Mouse (Mus musculus) cerebellum, adult 18-20 months (tissue): ENCODE results near the gene Cln3.

Source experiments
- DNase-seq, 2 experiments: peaks; one replicate each; pipeline ENCODE4 v3.0.0; 2021

Cln3 gene

GRCm38 (mm10) chr7:126594862-126595561 lies 9.4 kb upstream of the Cln3 start, which contains the start of gene Il27:
Gene Il27, minus strand, starts transcription at chr7:126594941.
- DNase-seq = no peak

- DNase-seq = no peak
Observed at GRCm38 (mm10) chr7:126587779-126588178, 2.2 kb upstream of the Cln3 start.

- DNase-seq = no peak
Observed at GRCm38 (mm10) chr7:126586839-126587238, 1.2 kb upstream of the Cln3 start.

GRCm38 (mm10) chr7:126584506-126584977 lies 1.1 kb downstream of the Cln3 start, which contains the start of gene Apobr:
Gene Apobr, plus strand, starts transcription at chr7:126584942.
- DNase-seq = no peak

GRCm38 (mm10) chr7:126583761-126584160 lies 1.9 kb downstream of the Cln3 start:
- DNase-seq = no peak

- peak; percentile 85 to 92 for DNase-seq
Observed at GRCm38 (mm10) chr7:126583251-126583709, 2.3 kb downstream of the Cln3 start.

- peak; percentile 49 to 50 for DNase-seq
Observed at GRCm38 (mm10) chr7:126582759-126583158, 2.9 kb downstream of the Cln3 start.

GRCm38 (mm10) chr7:126581661-126582060 lies 4.0 kb downstream of the Cln3 start:
- no peak for DNase-seq

GRCm38 (mm10) chr7:126579172-126579571 lies 6.4 kb downstream of the Cln3 start:
- DNase-seq = peak; percentile 32 to 53

- DNase-seq = peak in 1 of 2 experiments; percentile 28
Observed at GRCm38 (mm10) chr7:126576946-126577345, 8.7 kb downstream of the Cln3 start.

GRCm38 (mm10) chr7:126566094-126566765 lies 19.4 kb downstream of the Cln3 start, which contains the start of gene Eif3c:
Gene Eif3c, minus strand, starts transcription at chr7:126566411.
- DNase-seq = peak; percentile 86 to 92

- no peak for DNase-seq
Observed at GRCm38 (mm10) chr7:126565693-126566092, 19.9 kb downstream of the Cln3 start.

GRCm38 (mm10) chr7:126556635-126557034 lies 29.0 kb downstream of the Cln3 start:
- DNase-seq = no peak

- DNase-seq = no peak
Observed at GRCm38 (mm10) chr7:126554796-126555195, 30.8 kb downstream of the Cln3 start.

- DNase-seq = no peak
Observed at GRCm38 (mm10) chr7:126545631-126546030, 40.0 kb downstream of the Cln3 start.

GRCm38 (mm10) chr7:126541661-126542060 lies 44.0 kb downstream of the Cln3 start:
- no peak for DNase-seq

GRCm38 (mm10) chr7:126537820-126538585 lies 47.6 kb downstream of the Cln3 start:
- DNase-seq = peak; percentile 10 to 13

- no peak for DNase-seq
Observed at GRCm38 (mm10) chr7:126536466-126536865, 49.2 kb downstream of the Cln3 start.

- peak; percentile 16 to 19 for DNase-seq
Observed at GRCm38 (mm10) chr7:126535766-126536165, 49.9 kb downstream of the Cln3 start.

GRCm38 (mm10) chr7:126533434-126533833 lies 52.2 kb downstream of the Cln3 start:
- no peak for DNase-seq

GRCm38 (mm10) chr7:126528166-126528577 lies 57.4 kb downstream of the Cln3 start:
- DNase-seq = peak; percentile 19 to 23

GRCm38 (mm10) chr7:126523316-126523715 lies 62.3 kb downstream of the Cln3 start:
- no peak for DNase-seq
